Mouse (Mus musculus): ENCODE results near the gene Phf21a.

The Phf21a gene

DNA sequence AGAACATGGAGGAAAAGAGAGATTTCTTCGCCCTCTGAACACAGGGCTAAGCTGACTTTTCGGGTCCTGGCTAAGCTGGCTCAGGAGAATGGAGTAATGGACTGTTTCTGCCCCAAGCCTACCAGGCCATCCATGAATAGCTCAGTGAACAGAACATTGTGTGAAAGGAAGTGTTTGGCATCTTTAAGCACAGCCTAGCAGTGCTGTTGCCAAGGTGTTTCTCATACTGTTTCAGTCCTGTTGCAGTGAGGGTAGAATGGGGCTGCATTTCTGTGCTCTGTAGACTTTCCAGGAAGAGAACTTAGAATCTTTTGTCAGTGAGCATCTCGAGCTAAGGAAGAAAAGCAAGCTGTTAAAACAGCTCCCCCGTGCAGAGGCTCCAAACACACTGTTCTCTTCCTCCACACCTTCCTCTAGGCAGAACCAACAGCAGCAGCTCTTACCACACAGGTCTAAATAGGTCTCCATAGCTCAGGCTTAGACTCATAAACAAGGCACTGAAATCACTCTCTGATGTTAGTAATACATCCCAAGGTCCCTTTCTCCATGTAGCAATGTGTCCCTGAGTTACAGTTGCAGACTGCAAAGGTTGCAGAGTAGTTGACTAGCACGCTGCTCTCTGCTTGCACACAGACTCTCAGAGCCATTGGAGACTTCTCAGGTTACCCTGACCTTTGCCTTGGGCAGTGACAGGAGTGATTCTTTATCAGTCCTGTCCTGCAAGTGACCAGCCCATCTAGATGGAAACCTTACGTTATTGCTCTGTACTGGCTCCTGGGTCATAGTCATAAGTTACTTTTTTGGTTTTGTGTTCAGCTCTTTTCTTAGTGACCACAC lies 256.9 kb downstream of the Phf21a start:
- H3K36me3 ChIP-seq (ENCODE audit: control insufficient read depth, insufficient read depth, low read length, poor library complexity, severe bottlenecking): peaks cover 14% of the 10 kb centered on the region
- no peaks in the 10 kb centered on the region for H3K27me3 ChIP-seq (ENCODE audit: control insufficient read depth, insufficient read depth, low read length, poor library complexity, severe bottlenecking)
- DNase-seq (ENCODE audit: low read depth, low spot score): no peak

DNA sequence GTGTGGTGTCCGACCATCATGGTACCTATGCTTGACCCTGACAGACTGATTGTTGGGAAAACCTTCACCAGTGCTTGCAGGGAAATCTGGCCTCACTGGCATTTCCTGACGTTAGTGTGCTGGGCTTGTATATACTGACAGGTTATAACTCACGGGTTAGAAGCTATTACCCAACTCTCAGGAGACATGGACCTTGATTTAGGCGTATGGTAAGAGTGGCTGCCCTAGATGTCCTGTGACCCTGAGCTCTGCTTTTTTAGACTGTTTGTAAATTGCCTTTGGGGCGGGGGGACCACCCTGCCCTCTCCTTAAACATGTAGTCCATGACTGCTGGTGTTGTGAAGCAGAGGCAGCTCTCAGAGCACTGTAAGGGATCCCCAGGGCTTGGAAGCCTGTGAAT lies 257.8 kb downstream of the Phf21a start:
- Histone ChIP-seq H3K36me3 (ENCODE audit: control insufficient read depth, insufficient read depth, low read length, poor library complexity, severe bottlenecking) (peaks cover 15% of the 10 kb centered on the region), H3K27me3 (ENCODE audit: control insufficient read depth, insufficient read depth, low read length, poor library complexity, severe bottlenecking) (no peaks in the 10 kb centered on the region)
- DNase-seq (ENCODE audit: low read depth, low spot score): no peak

DNA sequence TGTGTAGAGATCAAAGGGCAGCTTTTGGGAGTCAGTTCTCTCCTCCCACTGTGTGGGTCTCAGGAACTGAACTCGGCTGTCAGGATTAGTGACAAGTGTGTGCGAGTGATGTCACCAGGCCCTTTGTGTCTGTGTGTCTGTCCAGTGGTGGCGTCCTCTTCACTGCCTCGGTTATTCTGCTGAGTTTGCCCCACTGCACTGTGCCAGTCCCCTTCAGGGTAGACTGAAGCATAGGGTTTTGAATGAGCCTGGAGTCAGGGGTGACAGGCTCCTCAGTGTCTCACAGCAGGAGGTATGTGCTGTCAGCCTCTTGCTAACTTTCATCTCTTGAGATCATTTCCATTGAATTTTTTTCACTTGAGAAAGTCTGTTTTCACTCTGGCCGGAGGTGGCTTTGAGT lies 260.5 kb downstream of the Phf21a start:
- Histone ChIP-seq H3K27me3 (ENCODE audit: control insufficient read depth, insufficient read depth, low read length, poor library complexity, severe bottlenecking) (no peaks in the 10 kb centered on the region), H3K36me3 (ENCODE audit: control insufficient read depth, insufficient read depth, low read length, poor library complexity, severe bottlenecking) (peaks cover 23% of the 10 kb centered on the region)
- DNase-seq (ENCODE audit: low read depth, low spot score): no peak

DNA sequence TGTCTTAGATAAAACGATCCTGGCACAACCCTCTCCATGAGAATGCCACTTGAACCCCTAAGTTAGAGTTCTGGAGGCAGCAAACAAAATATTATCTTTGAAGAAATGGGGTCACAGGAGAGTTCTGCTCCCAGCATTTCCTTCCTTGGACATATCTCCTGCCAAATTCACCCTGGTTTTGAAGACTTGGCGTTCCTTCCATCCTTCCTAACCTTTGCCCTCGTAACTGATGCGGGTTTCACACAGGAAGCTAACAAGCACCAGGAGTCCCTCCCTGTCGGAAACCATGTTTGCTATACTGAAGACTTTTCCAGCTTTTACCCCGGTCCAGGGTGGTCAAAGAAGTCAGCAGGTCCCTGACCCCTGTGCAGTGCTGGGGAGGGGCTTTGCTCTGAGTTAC lies 261.3 kb downstream of the Phf21a start:
- Histone ChIP-seq H3K27me3 (ENCODE audit: control insufficient read depth, insufficient read depth, low read length, poor library complexity, severe bottlenecking) (no peaks in the 10 kb centered on the region), H3K36me3 (ENCODE audit: control insufficient read depth, insufficient read depth, low read length, poor library complexity, severe bottlenecking) (peaks cover 22% of the 10 kb centered on the region)
- DNase-seq (ENCODE audit: low read depth, low spot score): no peak

DNA sequence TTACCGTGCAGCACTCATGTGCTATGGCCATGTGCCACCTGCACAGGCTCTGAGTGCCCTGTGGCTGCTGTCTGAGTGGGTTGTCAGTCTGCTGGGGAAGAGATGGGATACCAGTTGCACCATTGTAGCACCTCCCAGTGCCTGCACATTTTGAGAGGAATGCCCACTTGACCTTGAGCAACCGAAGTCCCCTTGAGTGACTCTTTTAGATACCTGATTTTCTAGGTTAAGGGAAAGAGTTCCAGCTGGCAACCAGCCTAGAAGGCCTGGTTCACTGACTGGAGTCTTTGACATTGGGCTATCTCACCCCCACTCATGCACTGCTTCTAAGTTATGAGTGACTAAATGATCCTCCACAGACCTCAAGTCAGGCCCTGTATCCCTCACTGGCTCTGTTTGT lies 266.4 kb downstream of the Phf21a start:
- DNase-seq (ENCODE audit: low read depth, low spot score): no peak
- H3K36me3 ChIP-seq (ENCODE audit: control insufficient read depth, insufficient read depth, low read length, poor library complexity, severe bottlenecking): peaks cover 21% of the 10 kb centered on the region
- H3K27me3 ChIP-seq (ENCODE audit: control insufficient read depth, insufficient read depth, low read length, poor library complexity, severe bottlenecking): no peaks in the 10 kb centered on the region

DNA sequence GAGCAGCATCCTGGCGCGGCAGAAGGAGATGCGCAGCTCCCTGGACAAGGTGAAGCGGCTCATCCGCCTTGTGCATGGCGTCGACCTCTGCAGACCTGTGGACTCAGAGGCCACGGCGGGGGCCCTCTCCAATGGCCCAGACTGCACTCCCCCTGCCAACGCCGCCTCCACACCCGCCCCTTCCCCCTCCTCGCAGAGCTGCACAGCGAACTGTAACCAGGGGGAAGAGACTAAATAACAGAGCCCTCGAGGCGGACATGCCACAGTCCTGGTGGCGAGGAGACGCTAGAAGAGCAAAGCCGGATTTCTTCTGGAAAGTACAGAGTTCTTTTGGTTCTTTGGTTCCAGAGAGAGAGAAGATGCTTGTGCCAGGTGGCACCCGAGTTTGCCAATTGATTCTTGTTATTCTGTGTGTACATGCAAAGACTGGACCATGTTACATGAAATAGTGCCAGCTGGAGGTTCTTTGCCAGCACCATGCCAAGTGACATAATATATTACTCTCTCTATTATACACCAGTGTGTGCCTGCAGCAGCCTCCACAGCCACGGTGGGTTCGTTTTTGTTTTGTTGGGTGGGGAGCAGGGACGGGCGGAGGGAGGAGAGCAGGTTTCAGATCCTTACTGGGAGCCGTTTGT lies 267.4 kb downstream of the Phf21a start:
- no peaks in the 10 kb centered on the region for H3K27me3 ChIP-seq (ENCODE audit: control insufficient read depth, insufficient read depth, low read length, poor library complexity, severe bottlenecking)
- no peak for DNase-seq (ENCODE audit: low read depth, low spot score)
- peaks cover 21% of the 10 kb centered on the region for H3K36me3 ChIP-seq (ENCODE audit: control insufficient read depth, insufficient read depth, low read length, poor library complexity, severe bottlenecking)

DNA sequence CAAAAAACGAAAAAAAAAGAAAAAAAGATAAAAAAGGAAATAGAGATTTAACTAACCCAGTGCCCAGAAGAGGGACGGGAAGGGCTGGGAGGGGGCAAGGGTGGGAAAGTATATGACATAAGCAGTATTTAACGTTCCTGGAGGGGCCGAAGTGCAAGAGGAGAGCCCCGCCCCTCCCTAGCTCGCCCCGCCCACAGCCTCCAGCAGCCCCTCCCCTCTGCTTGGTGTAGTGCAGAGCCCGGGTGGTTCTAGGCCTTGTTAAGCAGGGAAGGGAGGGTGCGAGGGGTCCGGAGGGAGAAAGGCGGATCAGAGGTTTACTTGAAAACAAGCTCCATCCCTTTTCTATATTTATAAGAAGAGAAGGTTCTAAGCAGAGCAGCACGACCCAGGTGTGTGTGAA lies 268.0 kb downstream of the Phf21a start:
- Histone ChIP-seq H3K36me3 (ENCODE audit: control insufficient read depth, insufficient read depth, low read length, poor library complexity, severe bottlenecking) (peaks cover 18% of the 10 kb centered on the region), H3K27me3 (ENCODE audit: control insufficient read depth, insufficient read depth, low read length, poor library complexity, severe bottlenecking) (no peaks in the 10 kb centered on the region)
- DNase-seq (ENCODE audit: low read depth, low spot score): no peak

DNA sequence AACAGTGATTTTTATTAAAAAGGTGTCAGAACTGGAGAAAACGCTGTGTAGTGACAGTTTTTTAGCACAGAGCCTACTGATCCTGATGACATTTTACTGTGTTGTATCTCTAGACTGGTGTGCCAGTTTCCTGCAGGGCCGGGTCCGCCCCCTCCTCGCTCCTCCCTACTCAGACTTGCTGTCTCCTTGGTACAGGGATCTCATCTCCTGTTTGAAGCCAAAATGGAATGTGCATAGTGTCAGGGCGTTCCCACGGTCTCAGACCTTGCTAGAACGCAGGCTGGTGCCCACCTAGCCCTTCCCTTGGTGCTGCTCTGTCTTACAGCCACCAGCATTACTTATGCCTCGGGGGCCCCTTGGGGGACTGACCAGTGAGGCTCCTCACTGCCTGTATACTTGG lies 268.9 kb downstream of the Phf21a start:
- Histone ChIP-seq H3K36me3 (ENCODE audit: control insufficient read depth, insufficient read depth, low read length, poor library complexity, severe bottlenecking) (peaks cover 18% of the 10 kb centered on the region), H3K27me3 (ENCODE audit: control insufficient read depth, insufficient read depth, low read length, poor library complexity, severe bottlenecking) (no peaks in the 10 kb centered on the region)
- no peak for DNase-seq (ENCODE audit: low read depth, low spot score)

DNA sequence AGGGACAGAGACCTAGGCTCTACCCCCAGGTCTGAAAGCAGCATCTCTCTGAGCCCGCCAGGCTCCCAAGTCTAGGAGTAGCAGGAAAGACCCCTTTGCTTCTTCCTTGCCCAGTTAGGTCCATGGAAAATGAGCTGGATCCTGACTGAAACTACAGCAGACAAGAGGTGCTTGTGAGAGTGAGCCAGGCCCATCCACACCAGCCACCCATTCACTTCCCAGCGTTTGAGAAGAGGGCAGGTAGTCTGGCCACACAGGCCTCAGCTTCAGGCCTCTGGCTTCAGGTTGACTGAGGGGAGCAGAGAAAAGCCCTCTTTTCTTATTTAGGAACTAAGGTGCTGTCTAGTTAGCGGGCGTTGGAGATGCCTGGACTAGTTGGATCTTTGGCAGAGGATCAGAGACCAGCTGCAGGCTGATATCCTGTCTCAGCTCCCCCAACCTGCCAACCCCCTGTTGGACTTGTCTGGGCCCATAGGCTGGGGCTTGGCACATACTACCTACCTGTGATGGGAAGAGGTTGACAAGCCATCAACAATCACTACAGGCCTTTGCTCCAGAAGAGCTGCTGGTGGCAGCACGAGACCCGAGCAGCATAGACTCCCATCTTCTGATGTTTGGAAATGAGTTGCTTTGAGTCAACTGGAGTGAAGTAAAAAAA lies 269.8 kb downstream of the Phf21a start:
- Histone ChIP-seq H3K36me3 (ENCODE audit: control insufficient read depth, insufficient read depth, low read length, poor library complexity, severe bottlenecking) (peaks cover 12% of the 10 kb centered on the region), H3K27me3 (ENCODE audit: control insufficient read depth, insufficient read depth, low read length, poor library complexity, severe bottlenecking) (no peaks in the 10 kb centered on the region)
- no peak for DNase-seq (ENCODE audit: low read depth, low spot score)

DNA sequence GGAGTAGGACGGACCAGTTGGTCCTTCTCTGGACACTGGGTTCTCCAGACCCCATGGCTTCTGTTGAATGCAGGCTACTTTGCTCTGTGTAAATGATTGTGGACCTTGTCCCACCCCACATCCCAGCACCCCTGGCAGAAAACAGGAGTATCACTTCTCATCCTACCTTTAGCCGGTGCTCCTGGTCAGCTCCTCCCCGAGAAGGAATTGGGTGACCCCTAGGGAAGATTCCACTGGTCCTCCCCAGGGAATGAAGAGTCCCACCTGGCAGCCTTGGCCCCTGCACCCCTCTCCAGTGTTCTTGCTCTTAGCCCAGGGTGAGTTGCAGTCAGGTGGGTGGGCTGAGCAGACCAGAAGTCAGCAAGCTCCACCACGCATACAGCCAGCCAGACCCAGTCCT lies 271.2 kb downstream of the Phf21a start:
- no peak for DNase-seq (ENCODE audit: low read depth, low spot score)
- Histone ChIP-seq H3K36me3 (ENCODE audit: control insufficient read depth, insufficient read depth, low read length, poor library complexity, severe bottlenecking) (peaks cover 6% of the 10 kb centered on the region), H3K27me3 (ENCODE audit: control insufficient read depth, insufficient read depth, low read length, poor library complexity, severe bottlenecking) (no peaks in the 10 kb centered on the region)

DNA sequence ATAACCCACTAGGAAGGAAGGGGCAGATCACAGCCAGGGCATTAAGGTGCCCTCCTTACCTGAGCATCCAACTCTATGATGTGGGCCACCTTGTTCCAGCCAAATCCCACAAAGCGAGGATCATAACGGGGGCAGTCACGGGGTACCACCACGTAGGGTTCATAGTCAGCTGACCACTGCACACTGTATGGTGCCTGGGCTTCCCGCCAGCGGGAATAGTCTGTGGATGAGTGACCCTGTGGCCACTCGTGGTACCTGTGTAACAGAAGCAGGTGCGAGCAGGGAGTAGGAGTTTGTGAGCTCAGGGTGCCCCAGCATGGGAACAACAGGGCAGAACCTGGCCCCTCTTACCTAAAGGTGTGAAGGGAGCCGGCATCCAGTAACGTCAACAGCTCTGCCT lies 272.7 kb downstream of the Phf21a start:
- H3K36me3 ChIP-seq (ENCODE audit: control insufficient read depth, insufficient read depth, low read length, poor library complexity, severe bottlenecking): peaks cover 2% of the 10 kb centered on the region; the same call in 1 of the 2 replicates
- DNase-seq (ENCODE audit: low read depth, low spot score): no peak
- H3K27me3 ChIP-seq (ENCODE audit: control insufficient read depth, insufficient read depth, low read length, poor library complexity, severe bottlenecking): no peaks in the 10 kb centered on the region

DNA sequence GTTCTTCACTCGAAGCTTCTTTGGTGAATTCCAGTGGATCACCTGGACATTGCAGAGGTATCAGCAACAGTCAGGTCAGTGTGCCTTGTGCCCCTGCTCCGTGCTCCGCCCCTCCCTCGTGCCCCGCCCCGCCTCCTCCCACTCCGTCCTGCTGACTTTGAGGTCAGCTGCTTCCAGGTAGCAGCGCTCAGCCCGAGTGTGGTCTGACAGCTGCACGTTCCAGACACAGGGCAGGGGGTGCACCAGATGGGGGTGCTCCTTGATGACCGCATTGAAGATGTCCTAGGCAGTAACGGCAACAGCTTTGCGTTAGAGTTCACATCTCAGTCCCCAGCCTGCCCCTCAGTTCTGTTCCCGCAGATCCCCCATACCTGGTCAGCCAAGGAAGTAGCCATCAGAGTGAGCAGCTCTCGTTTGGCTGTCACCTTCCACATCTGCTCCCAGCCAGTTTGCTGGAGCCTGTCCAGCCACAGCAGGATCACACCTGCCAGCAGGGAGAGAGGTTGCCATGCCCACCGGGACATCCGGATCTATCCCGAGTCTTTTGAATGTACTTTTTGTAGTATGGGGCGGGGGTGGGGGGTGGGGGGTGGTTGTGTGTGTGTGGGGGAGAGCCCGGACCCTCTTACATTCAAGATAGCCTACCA lies 274.6 kb downstream of the Phf21a start:
- DNase-seq (ENCODE audit: low read depth, low spot score): no peak
- no peaks in the 10 kb centered on the region for H3K27me3 ChIP-seq (ENCODE audit: control insufficient read depth, insufficient read depth, low read length, poor library complexity, severe bottlenecking)

DNA sequence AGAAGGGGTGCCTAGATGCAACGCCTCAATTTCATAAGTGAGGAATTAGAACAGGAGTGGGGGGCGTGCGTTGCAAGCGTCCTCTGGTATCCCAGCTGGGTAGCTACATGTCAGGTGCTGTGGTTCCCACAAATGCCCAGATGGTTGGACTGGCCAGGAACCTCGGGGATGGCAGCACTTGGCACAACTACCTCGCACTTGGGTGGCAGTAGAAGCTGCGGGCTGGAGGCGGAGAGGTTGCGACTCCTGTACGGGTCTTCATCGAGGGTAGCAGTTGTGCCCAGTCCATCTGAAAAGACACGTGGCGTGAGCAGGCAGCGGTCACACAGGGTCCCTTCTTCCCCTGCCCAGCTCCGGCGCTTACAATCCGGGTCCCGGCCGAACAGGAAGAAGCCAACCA lies 277.5 kb downstream of the Phf21a start:
- no peaks in the 10 kb centered on the region for H3K27me3 ChIP-seq (ENCODE audit: control insufficient read depth, insufficient read depth, low read length, poor library complexity, severe bottlenecking)
- no peaks in the 10 kb centered on the region for H3K36me3 ChIP-seq (ENCODE audit: control insufficient read depth, insufficient read depth, low read length, poor library complexity, severe bottlenecking)
- DNase-seq (ENCODE audit: low read depth, low spot score): no peak

More for the DNA sequence above, 274.6 kb downstream of the Phf21a start:
- H3K36me3 ChIP-seq (ENCODE audit: control insufficient read depth, insufficient read depth, low read length, poor library complexity, severe bottlenecking): no peaks in the 10 kb centered on the region

DNA sequence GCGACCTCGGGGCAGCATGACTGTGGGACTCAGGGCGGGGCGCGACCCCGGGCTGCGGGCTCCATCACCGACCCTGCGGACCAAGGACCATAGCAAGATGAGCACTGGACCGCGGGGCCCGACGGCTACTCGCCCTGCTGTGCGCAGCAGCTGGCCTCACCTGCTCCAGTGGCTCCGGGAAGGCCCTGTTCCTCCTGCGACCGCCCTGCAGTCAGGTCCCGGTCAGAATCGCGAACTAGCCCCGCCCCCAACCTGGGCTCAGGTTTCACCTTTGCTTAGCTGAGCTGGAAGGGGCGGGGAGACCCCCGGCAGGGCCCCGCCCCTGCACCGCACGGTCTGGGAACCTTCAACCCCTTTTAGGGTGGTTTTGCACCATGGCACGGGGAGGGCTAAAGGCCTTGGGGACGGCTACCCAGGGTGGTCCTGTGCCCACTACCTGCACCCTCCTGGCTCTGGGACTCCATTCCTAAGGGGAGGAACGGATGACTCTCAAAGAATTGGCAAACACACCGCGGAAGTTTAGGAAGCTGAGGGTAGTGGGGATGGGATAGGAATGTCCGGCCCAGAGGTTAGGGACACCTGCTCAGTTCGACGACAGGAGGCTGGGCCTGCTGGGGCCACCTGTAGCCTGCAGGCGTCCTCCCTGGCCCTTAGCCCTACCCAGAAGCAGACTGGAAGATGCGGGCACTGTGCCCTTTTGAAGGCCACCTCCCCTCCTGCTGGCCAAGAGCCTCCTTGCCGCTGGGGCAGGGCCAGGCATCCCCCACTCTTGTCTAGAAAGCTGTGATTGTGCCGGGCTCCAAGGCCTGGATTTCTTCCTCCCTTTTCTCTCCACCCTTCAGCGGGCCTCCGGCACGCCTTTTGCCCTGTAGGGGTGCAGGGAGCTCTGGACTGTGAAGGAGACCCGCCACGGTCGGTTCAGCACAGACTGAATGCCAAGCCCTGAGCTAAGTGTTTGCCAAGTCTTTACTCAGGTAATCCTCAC lies 278.2 kb downstream of the Phf21a start:
- no peaks in the 10 kb centered on the region for H3K27me3 ChIP-seq (ENCODE audit: control insufficient read depth, insufficient read depth, low read length, poor library complexity, severe bottlenecking)
- DNase-seq (ENCODE audit: low read depth, low spot score): peak; percentile 43
- H3K36me3 ChIP-seq (ENCODE audit: control insufficient read depth, insufficient read depth, low read length, poor library complexity, severe bottlenecking): no peaks in the 10 kb centered on the region

Measured in splenic B cell, adult 2 months (primary cell).